Mouse (Mus musculus) testis, adult 2 months (tissue): ENCODE data around the gene Parp12.

Experiments used
- CTCF ChIP-seq: fragments of 200-500 bp; IDR thresholded peaks from 2 replicates; pipeline ENCODE4 v1.5.1; 2012; ENCODE audit warnings: low read depth, mild to moderate bottlenecking, inconsistent platforms, low read length, moderate library complexity; ENCODE audit not compliant: control insufficient read depth, insufficient read depth, insufficient replicate concordance
- POLR2A ChIP-seq: fragments of 200-500 bp; IDR thresholded peaks from 2 replicates; pipeline ENCODE4 v1.6.1; 2012; ENCODE audit warnings: low read depth, mild to moderate bottlenecking, inconsistent platforms, low read length, moderate library complexity; ENCODE audit not compliant: control insufficient read depth

GRCm38 (mm10) chr6:39164891-39165290 is 46.7 kb upstream of the Parp12 start:
- TF ChIP-seq CTCF (no peak), POLR2A (no peak)
